In genomic region chr3:89101812-89102494, GRCm38 (mm10) we compare ENCODE assay signal across 8 mouse cellular contexts. TPM values are rescaled to one million over a fixed set of nuclear protein-coding genes. Genes with fewer than 3 reads are reported as not detected.
DNase-seq lines count a peak whose midpoint lies in the region; ATAC-seq lines count a peak whose summit lies in the region.

TSS of gene Fdps (minus strand) at chr3:89101959.

- H3K9me3 ChIP-seq in heart, embryonic 14.5 days (ENCODE audit: control insufficient read depth, low read length): no peaks in the 10 kb centered on the region
- no peaks in the 10 kb centered on the region for H3K9me3 ChIP-seq in liver, embryonic 13.5 days (replicated peaks)
- no peaks in the 10 kb centered on the region for H3K9me3 ChIP-seq in stomach, embryonic 16.5 days (replicated peaks; ENCODE audit: control insufficient read depth, low read length)

- peaks cover 29% of the 10 kb centered on the region for H3K36me3 ChIP-seq in heart, embryonic 14.5 days (ENCODE audit: control insufficient read depth, insufficient read depth, low read length)
- H3K36me3 ChIP-seq in liver, embryonic 13.5 days: peaks cover 29% of the 10 kb centered on the region
- peaks cover 4% of the 10 kb centered on the region; the same call in 1 of the 2 replicates for H3K36me3 ChIP-seq in stomach, embryonic 16.5 days (ENCODE audit: control insufficient read depth, insufficient read depth, low read length)

- H3K27ac ChIP-seq in heart, embryonic 14.5 days (replicated peaks in 1 of 2; ENCODE audit: control insufficient read depth in 1 of 2, insufficient read depth in 1 of 2, low read depth in 2 of 2, low read length in 2 of 2): 0 out of 4 replicates have a peak within 1 kb of the TSS, but pooled peaks of 1 of the 2 experiments have one; percentile 43
- H3K27ac ChIP-seq in liver, embryonic 13.5 days: peak within 1 kb of the TSS; percentile 85
- H3K27ac ChIP-seq in stomach, embryonic 16.5 days (ENCODE audit: low read length): peak within 1 kb of the TSS; percentile 85

- under 1% methylated on average over 26 of the region's 26 CpGs for WGBS in heart, embryonic 14.5 days
- under 1% methylated on average over 26 of the region's 26 CpGs for WGBS in liver, embryonic 13.5 days (ENCODE audit: insufficient replicate concordance)
- WGBS in stomach, embryonic 16.5 days: under 1% methylated on average over 26 of the region's 26 CpGs

- H3K4me2 ChIP-seq in heart, embryonic 14.5 days (ENCODE audit: low read length): peak within 1 kb of the TSS; percentile 87
- peak within 1 kb of the TSS; percentile 93 for H3K4me2 ChIP-seq in liver, embryonic 13.5 days
- H3K4me2 ChIP-seq in stomach, embryonic 16.5 days (ENCODE audit: low read depth, low read length): peak within 1 kb of the TSS; percentile 69

- H3K4me3 ChIP-seq in heart, embryonic 14.5 days (ENCODE audit: control insufficient read depth in 1 of 2, insufficient read depth in 1 of 2, low read depth in 1 of 2, low read length in 2 of 2): peak within 1 kb of the TSS; percentile 75 to 98
- H3K4me3 ChIP-seq in liver, embryonic 13.5 days (replicated peaks): peak within 1 kb of the TSS; percentile 74
- peak within 1 kb of the TSS; percentile 56 for H3K4me3 ChIP-seq in stomach, embryonic 16.5 days (replicated peaks; ENCODE audit: low read length)

- ATAC-seq in CD4-positive, CD25-positive, alpha-beta regulatory T cell, adult 4 months: peak; percentile 99
- peak; percentile 98 for ATAC-seq in heart, embryonic 14.5 days (ENCODE audit: insufficient number of reproducible peaks, insufficient read depth, low FRiP score, low read depth)
- peak; percentile 98 for ATAC-seq in liver, embryonic 13.5 days (ENCODE audit: low read depth)
- peak; percentile 100 for ATAC-seq in stomach, embryonic 16.5 days (ENCODE audit: insufficient read depth, low FRiP score)

- peak; percentile 98 for DNase-seq in c-Kit-negative CD71-positive TER-119-positive erythroid progenitor cells, embryonic 14.5 days (ENCODE audit: low read depth, low spot score)
- peak; percentile 98 for DNase-seq in fibroblast of lung, adult 2 months (ENCODE audit: low read depth)
- peak; percentile 99 for DNase-seq in kidney, postnatal 14 days
- peak; percentile 98 for DNase-seq in liver, embryonic 13.5 days
- DNase-seq in neural tube, embryonic 10.5 days (ENCODE audit: extremely low spot score, low spot score): peak; percentile 86

- no peaks in the 10 kb centered on the region for H3K27me3 ChIP-seq in heart, embryonic 14.5 days (ENCODE audit: control insufficient read depth, insufficient read depth, low read length)
- no peaks in the 10 kb centered on the region for H3K27me3 ChIP-seq in liver, embryonic 13.5 days
- no peaks in the 10 kb centered on the region for H3K27me3 ChIP-seq in stomach, embryonic 16.5 days (ENCODE audit: control insufficient read depth, insufficient read depth, low read length)

- peak within 1 kb of the TSS; percentile 77 for H3K9ac ChIP-seq in heart, embryonic 14.5 days (ENCODE audit: low read length)
- peak within 1 kb of the TSS; percentile 80 for H3K9ac ChIP-seq in liver, embryonic 13.5 days
- peak within 1 kb of the TSS; percentile 70 for H3K9ac ChIP-seq in stomach, embryonic 16.5 days (ENCODE audit: low read length)

- peaks cover 5 to 7% of the 10 kb centered on the region in 2 experiments for H3K4me1 ChIP-seq in heart, embryonic 14.5 days (ENCODE audit: control insufficient read depth in 2 of 2, insufficient read depth in 2 of 2, low read length in 2 of 2)
- peaks cover 58% of the 10 kb centered on the region for H3K4me1 ChIP-seq in liver, embryonic 13.5 days (replicated peaks)
- peaks cover 21% of the 10 kb centered on the region for H3K4me1 ChIP-seq in stomach, embryonic 16.5 days (ENCODE audit: control insufficient read depth, insufficient read depth, low read length)

RNA-seq across cellular contexts. Expression of gene Fdps, which starts in this region (rescaled TPM):
- 10 to 100 TPM; 63.1 to 97.7 TPM for polyA plus RNA-seq in CD4-positive, CD25-positive, alpha-beta regulatory T cell, adult 4 months (2017; shearing (Covaris generic))
- polyA plus RNA-seq in heart, embryonic 14.5 days (2014; fragmentation: Nextera tagmentation; extraction: Ambion mirVana): 92.6 and 96.9 TPM in 2 replicates
- polyA plus RNA-seq in liver, embryonic 13.5 days (2015; fragmentation: Nextera tagmentation; extraction: Ambion mirVana): 274 and 295 TPM in 2 replicates
- 340 and 368 TPM in 2 replicates for polyA plus RNA-seq in stomach, embryonic 16.5 days (2015; fragmentation: Nextera tagmentation; extraction: Ambion mirVana)
